Mouse (Mus musculus): Measurements from ENCODE around the gene Tdgf1. TPM values are rescaled to one million over a fixed set of nuclear protein-coding genes. Genes with fewer than 3 reads are reported as not detected.

The Tdgf1 gene
- polyA plus RNA-seq, 1 experiment from 2014 or later = not detected

DNA sequence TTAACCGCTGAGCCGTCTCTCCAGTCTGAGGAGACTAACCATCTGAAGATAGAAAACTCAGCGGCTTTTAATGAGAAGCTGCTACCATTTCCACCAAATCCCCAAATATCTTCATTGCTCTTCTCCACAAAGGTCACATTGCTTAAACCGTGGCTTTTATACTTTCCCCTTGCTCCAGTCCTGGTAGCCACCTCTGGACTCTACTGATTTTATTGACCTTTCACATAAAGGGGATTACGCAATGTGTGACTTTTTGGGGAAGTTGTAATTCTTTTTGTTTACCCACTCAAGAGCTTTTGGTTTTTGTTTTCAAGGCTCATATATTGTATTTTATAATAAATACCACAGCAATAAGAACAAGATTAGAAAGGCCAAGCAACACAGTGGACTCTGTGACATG lies 39.6 kb upstream of the Tdgf1 start:
- H3K9ac ChIP-seq (ENCODE audit: low read depth, low read length) = no peak overlapping the region
- H3K4me3 ChIP-seq (ENCODE audit: low read depth, low read length) = no peak overlapping the region
- H3K27me3 ChIP-seq (ENCODE audit: control insufficient read depth, insufficient read depth, low read length) = no peaks in the 10 kb centered on the region
- H3K27ac ChIP-seq (ENCODE audit: low read depth, low read length) = no peak overlapping the region
- no peaks in the 10 kb centered on the region for H3K36me3 ChIP-seq (ENCODE audit: control insufficient read depth, insufficient read depth, low read length)
- peaks cover 5% of the 10 kb centered on the region; the same call in 1 of the 2 replicates for H3K4me1 ChIP-seq (ENCODE audit: control insufficient read depth, insufficient read depth, low read length)
- H3K9me3 ChIP-seq (replicated peaks; ENCODE audit: control insufficient read depth, low read length) = no peaks in the 10 kb centered on the region
- 88% methylated on average over 5 of the region's 5 CpGs for WGBS (ENCODE audit: insufficient replicate concordance)
- no peak for ATAC-seq (replicated peaks; ENCODE audit: insufficient number of reproducible peaks, low FRiP score, low TSS enrichment)
- no peak overlapping the region for H3K4me2 ChIP-seq

DNA sequence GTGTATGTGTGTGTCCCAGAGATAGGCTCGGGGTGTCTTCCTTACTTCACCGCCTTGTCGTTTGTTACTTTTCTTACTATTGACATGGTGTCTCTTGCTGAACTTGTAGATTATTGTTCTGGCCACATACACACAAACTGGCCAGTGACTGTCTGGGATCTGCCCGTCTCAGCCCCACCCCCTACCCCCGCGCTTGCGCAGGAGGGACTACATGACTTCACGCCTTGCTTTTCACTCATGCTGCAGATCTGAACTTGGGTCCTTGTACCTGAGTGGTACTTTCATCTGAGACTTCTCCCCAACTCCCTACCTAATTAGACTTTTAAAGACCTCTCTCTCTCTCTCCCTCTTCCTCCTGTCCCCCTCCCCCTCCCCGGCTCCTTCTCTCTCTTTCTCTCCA lies 38.1 kb upstream of the Tdgf1 start:
- no peaks in the 10 kb centered on the region for H3K27me3 ChIP-seq (ENCODE audit: control insufficient read depth, insufficient read depth, low read length)

GRCm38 (mm10) chr9:110982351-110982750 lies 36.4 kb upstream of the Tdgf1 start:
- Histone ChIP-seq H3K27me3 (ENCODE audit: control insufficient read depth, insufficient read depth, low read length) (no peaks in the 10 kb centered on the region), H3K4me1 (ENCODE audit: control insufficient read depth, insufficient read depth, low read length) (no peaks in the 10 kb centered on the region), H3K4me2 (no peak overlapping the region), H3K4me3 (ENCODE audit: low read depth, low read length) (no peak overlapping the region), H3K9me3 (replicated peaks; ENCODE audit: control insufficient read depth, low read length) (no peaks in the 10 kb centered on the region), H3K36me3 (ENCODE audit: control insufficient read depth, insufficient read depth, low read length) (no peaks in the 10 kb centered on the region), H3K9ac (ENCODE audit: low read depth, low read length) (no peak overlapping the region), H3K27ac (ENCODE audit: low read depth, low read length) (no peak overlapping the region)
- 67% methylated on average over 4 of the region's 4 CpGs for WGBS (ENCODE audit: insufficient replicate concordance)
- no peak for ATAC-seq (replicated peaks; ENCODE audit: insufficient number of reproducible peaks, low FRiP score, low TSS enrichment)

More for the DNA sequence above, 38.1 kb upstream of the Tdgf1 start:
- Histone ChIP-seq H3K4me1 (ENCODE audit: control insufficient read depth, insufficient read depth, low read length) (peaks cover 3% of the 10 kb centered on the region; the same call in 1 of the 2 replicates), H3K36me3 (ENCODE audit: control insufficient read depth, insufficient read depth, low read length) (no peaks in the 10 kb centered on the region), H3K9ac (ENCODE audit: low read depth, low read length) (no peak overlapping the region), H3K27ac (ENCODE audit: low read depth, low read length) (no peak overlapping the region), H3K4me3 (ENCODE audit: low read depth, low read length) (no peak overlapping the region), H3K9me3 (replicated peaks; ENCODE audit: control insufficient read depth, low read length) (no peaks in the 10 kb centered on the region), H3K4me2 (no peak overlapping the region)
- 87% methylated on average over 9 of the region's 9 CpGs for WGBS (ENCODE audit: insufficient replicate concordance)
- ATAC-seq (replicated peaks; ENCODE audit: insufficient number of reproducible peaks, low FRiP score, low TSS enrichment) = no peak

DNA sequence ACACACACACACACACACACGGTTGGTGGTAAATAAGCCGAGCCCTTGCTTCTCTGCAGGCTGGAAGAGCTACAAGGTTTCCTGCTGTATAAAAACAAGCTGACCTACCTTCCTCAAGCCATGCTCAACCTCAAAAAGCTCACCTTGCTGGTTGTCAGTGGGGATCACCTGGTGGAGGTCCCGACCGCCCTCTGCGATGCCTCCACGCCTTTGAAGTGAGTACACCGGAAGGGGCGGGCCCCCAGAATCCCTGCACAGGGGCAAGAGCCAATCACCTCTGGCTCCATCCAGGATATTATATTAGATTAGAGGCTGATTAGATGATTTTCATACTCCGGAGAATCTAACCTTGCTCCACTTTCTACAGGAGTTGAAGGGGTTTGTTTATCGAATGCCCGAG lies 33.5 kb upstream of the Tdgf1 start:
- Histone ChIP-seq H3K36me3 (ENCODE audit: control insufficient read depth, insufficient read depth, low read length) (no peaks in the 10 kb centered on the region), H3K9ac (ENCODE audit: low read depth, low read length) (no peak overlapping the region), H3K27me3 (ENCODE audit: control insufficient read depth, insufficient read depth, low read length) (no peaks in the 10 kb centered on the region), H3K27ac (ENCODE audit: low read depth, low read length) (no peak overlapping the region), H3K4me1 (ENCODE audit: control insufficient read depth, insufficient read depth, low read length) (no peaks in the 10 kb centered on the region), H3K4me3 (ENCODE audit: low read depth, low read length) (no peak overlapping the region), H3K4me2 (no peak overlapping the region), H3K9me3 (replicated peaks; ENCODE audit: control insufficient read depth, low read length) (no peaks in the 10 kb centered on the region)
- ATAC-seq (replicated peaks; ENCODE audit: insufficient number of reproducible peaks, low FRiP score, low TSS enrichment) = no peak
- 89% methylated on average over 11 of the region's 11 CpGs for WGBS (ENCODE audit: insufficient replicate concordance)

- WGBS (ENCODE audit: insufficient replicate concordance) = 73% methylated on average over 2 of the region's 2 CpGs
- no peak overlapping the region for H3K4me3 ChIP-seq (ENCODE audit: low read depth, low read length)
- no peaks in the 10 kb centered on the region for H3K9me3 ChIP-seq (replicated peaks; ENCODE audit: control insufficient read depth, low read length)
- H3K9ac ChIP-seq (ENCODE audit: low read depth, low read length) = no peak overlapping the region
- no peaks in the 10 kb centered on the region for H3K4me1 ChIP-seq (ENCODE audit: control insufficient read depth, insufficient read depth, low read length)
- H3K27ac ChIP-seq (ENCODE audit: low read depth, low read length) = no peak overlapping the region
- no peaks in the 10 kb centered on the region for H3K27me3 ChIP-seq (ENCODE audit: control insufficient read depth, insufficient read depth, low read length)
- ATAC-seq (replicated peaks; ENCODE audit: insufficient number of reproducible peaks, low FRiP score, low TSS enrichment) = no peak
- no peak overlapping the region for H3K4me2 ChIP-seq
- no peaks in the 10 kb centered on the region for H3K36me3 ChIP-seq (ENCODE audit: control insufficient read depth, insufficient read depth, low read length)
Observed at GRCm38 (mm10) chr9:110965910-110966231, 19.9 kb upstream of the Tdgf1 start.

GRCm38 (mm10) chr9:110965062-110965909 lies 19.3 kb upstream of the Tdgf1 start:
- Histone ChIP-seq H3K9ac (ENCODE audit: low read depth, low read length) (no peak overlapping the region), H3K4me2 (no peak overlapping the region), H3K9me3 (replicated peaks; ENCODE audit: control insufficient read depth, low read length) (no peaks in the 10 kb centered on the region), H3K27me3 (ENCODE audit: control insufficient read depth, insufficient read depth, low read length) (no peaks in the 10 kb centered on the region), H3K4me3 (ENCODE audit: low read depth, low read length) (no peak overlapping the region), H3K36me3 (ENCODE audit: control insufficient read depth, insufficient read depth, low read length) (no peaks in the 10 kb centered on the region), H3K4me1 (ENCODE audit: control insufficient read depth, insufficient read depth, low read length) (no peaks in the 10 kb centered on the region), H3K27ac (ENCODE audit: low read depth, low read length) (no peak overlapping the region)
- WGBS (ENCODE audit: insufficient replicate concordance) = 87% methylated on average over 22 of the region's 22 CpGs
- ATAC-seq (replicated peaks; ENCODE audit: insufficient number of reproducible peaks, low FRiP score, low TSS enrichment) = no peak

- Histone ChIP-seq H3K4me1 (ENCODE audit: control insufficient read depth, insufficient read depth, low read length) (no peaks in the 10 kb centered on the region), H3K4me2 (no peak overlapping the region), H3K27me3 (ENCODE audit: control insufficient read depth, insufficient read depth, low read length) (no peaks in the 10 kb centered on the region), H3K4me3 (ENCODE audit: low read depth, low read length) (no peak overlapping the region), H3K9me3 (replicated peaks; ENCODE audit: control insufficient read depth, low read length) (no peaks in the 10 kb centered on the region), H3K27ac (ENCODE audit: low read depth, low read length) (no peak overlapping the region), H3K36me3 (ENCODE audit: control insufficient read depth, insufficient read depth, low read length) (no peaks in the 10 kb centered on the region), H3K9ac (ENCODE audit: low read depth, low read length) (no peak overlapping the region)
- no peak for ATAC-seq (replicated peaks; ENCODE audit: insufficient number of reproducible peaks, low FRiP score, low TSS enrichment)
- WGBS (ENCODE audit: insufficient replicate concordance) = 77% methylated on average over 8 of the region's 8 CpGs
Observed at GRCm38 (mm10) chr9:110963566-110964115, 17.7 kb upstream of the Tdgf1 start.

- no peak for ATAC-seq (replicated peaks; ENCODE audit: insufficient number of reproducible peaks, low FRiP score, low TSS enrichment)
- H3K4me1 ChIP-seq (ENCODE audit: control insufficient read depth, insufficient read depth, low read length) = no peaks in the 10 kb centered on the region
- no peak overlapping the region for H3K4me3 ChIP-seq (ENCODE audit: low read depth, low read length)
- no peak overlapping the region for H3K4me2 ChIP-seq
- H3K27ac ChIP-seq (ENCODE audit: low read depth, low read length) = no peak overlapping the region
- no peaks in the 10 kb centered on the region for H3K36me3 ChIP-seq (ENCODE audit: control insufficient read depth, insufficient read depth, low read length)
- no peak overlapping the region for H3K9ac ChIP-seq (ENCODE audit: low read depth, low read length)
- H3K9me3 ChIP-seq (replicated peaks; ENCODE audit: control insufficient read depth, low read length) = no peaks in the 10 kb centered on the region
- 95% methylated on average over 8 of the region's 8 CpGs for WGBS (ENCODE audit: insufficient replicate concordance)
- no peaks in the 10 kb centered on the region for H3K27me3 ChIP-seq (ENCODE audit: control insufficient read depth, insufficient read depth, low read length)
Observed at GRCm38 (mm10) chr9:110961386-110961785, 15.4 kb upstream of the Tdgf1 start.

Measured in heart, embryonic 11.5 days (tissue).